Mouse (Mus musculus): ENCODE results near the gene Gm614.

Gm614 gene

DNA sequence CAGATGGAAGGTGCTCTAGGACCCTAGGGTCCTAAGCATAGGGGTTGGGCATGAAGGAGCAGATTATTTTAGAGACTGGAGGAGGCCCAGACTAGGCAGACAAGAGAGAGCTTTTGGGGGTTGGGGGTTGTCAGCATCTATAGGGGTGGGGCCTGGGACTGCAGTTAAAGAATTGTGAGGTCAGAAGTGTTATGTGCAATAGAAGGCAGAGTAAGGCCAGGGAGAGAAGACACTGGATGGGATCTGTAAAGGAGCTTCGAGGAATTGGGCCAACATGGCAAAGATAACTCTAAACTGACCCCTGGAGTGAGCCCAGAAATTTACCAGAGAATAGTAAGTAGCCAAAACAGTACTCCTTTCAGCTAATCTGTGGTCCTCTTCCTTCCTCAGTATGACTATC lies at the start of gene Gm614:
Gene Gm614, minus strand, starts transcription at position 101 of the 400 bp plus-strand sequence.
- DNase-seq (ENCODE audit: low spot score in 2 of 2): no peak

DNA sequence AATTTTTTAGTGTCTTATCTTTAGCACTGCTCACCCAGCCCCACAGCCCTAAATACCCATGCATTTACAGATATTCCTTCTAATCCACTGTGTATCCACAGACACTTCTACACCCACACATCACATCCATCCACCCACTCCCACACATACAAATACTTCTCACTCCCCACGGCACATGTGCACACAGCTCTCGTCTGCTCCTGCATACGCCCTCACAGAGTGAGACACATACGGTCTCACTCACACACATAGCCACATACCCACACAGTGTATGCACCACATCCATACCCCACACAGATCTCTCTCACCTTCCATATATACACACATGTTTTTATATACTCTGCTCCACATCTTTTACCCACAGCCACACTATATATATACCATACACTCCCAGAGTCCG lies 45.5 kb upstream of the Gm614 start:
- DNase-seq (ENCODE audit: low spot score in 2 of 2): no peak

DNA sequence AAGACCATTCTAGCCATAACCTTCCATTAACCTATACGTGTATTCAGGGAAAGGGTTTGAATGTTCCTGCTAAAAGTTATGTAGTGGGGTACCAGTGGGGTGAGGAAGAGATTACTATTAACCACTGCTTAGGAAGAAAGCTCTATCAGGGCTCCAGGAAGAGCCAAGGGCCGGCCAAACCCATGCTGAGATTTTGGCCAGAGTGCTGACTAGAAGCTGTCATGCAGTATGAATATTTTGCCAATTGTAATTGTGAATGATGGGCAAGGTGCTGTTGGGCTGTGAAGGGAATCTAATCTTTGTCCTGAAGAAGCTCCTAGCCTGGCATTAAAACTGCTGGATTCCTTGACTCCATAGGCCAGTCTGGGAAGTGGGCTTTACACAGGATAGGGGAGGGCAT lies 40.9 kb upstream of the Gm614 start:
- no peak for DNase-seq (ENCODE audit: low spot score in 2 of 2)

GRCm38 (mm10) chrX:101301654-101302053 lies 37.9 kb upstream of the Gm614 start:
- no peak for DNase-seq (ENCODE audit: low spot score in 2 of 2)

DNA sequence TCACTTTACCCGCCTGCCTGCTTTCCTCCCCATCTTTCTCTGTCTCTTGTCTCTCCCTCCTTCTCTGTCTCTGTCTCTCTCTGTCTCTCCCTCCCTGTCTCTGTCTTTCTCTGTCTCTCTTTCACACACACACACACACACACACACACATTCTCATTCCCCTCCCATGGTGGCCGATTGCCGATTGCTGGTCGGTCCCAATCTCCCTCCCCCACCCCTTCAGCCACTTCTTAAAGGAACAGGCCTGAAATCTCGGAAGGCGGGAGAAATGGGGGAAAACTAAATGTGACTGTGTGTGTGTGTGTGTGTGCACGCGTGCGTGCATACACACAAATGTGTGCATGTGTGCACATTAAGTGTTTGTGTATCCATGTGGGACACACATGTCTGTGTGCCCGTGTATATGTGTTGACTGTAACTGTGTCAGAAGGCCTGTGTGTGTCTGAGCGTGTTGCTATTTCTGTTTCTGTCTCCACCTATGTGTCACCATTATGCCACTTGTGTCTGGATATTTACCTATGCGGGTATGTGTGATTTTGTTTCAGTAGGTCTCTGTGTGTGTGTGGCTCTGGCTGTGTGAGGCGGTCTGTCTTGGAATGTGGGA lies 36.7 kb upstream of the Gm614 start:
- DNase-seq (ENCODE audit: low spot score in 2 of 2): no peak

GRCm38 (mm10) chrX:101299473-101300426 lies 36.0 kb upstream of the Gm614 start:
- no peak for DNase-seq (ENCODE audit: low spot score in 2 of 2)

- no peak for DNase-seq (ENCODE audit: low spot score in 2 of 2)
These were observed 35.3 kb upstream of the Gm614 start, which contains the start of gene Nlgn3 for GRCm38 (mm10) chrX:101299055-101299454. Nlgn3 (plus strand) TSS chrX:101299168.

GRCm38 (mm10) chrX:101290111-101290510 lies 26.3 kb upstream of the Gm614 start:
- peak; percentile 31 to 59 for DNase-seq (ENCODE audit: low spot score in 2 of 2)

DNA sequence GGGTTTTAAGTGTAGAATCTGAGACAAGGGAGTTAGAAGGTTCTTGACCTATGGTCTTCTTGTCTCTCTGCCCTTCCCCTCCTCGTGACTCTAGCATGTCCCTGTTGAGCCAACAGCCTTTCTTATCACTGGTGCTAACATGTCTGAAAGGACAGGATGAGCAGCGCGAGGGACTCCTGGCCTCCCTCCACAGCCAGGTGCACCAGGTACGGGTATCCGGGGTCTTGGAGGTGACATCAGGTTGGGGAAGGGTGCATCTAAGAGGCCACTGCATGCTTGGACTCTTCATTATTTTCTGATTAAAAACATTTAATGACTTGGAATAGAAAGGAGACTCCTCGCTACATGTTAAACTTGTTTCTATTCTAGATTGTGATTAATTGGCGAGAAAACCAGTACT lies 25.2 kb upstream of the Gm614 start:
- peak in 1 of 2 experiments; percentile 55 for DNase-seq (ENCODE audit: low spot score in 2 of 2)

- DNase-seq (ENCODE audit: low spot score in 2 of 2): no peak
These were observed 24.6 kb upstream of the Gm614 start for GRCm38 (mm10) chrX:101288432-101288831.

- peak; percentile 42 to 68 for DNase-seq (ENCODE audit: low spot score in 2 of 2)
These were observed 23.8 kb upstream of the Gm614 start for GRCm38 (mm10) chrX:101287543-101287942.

DNA sequence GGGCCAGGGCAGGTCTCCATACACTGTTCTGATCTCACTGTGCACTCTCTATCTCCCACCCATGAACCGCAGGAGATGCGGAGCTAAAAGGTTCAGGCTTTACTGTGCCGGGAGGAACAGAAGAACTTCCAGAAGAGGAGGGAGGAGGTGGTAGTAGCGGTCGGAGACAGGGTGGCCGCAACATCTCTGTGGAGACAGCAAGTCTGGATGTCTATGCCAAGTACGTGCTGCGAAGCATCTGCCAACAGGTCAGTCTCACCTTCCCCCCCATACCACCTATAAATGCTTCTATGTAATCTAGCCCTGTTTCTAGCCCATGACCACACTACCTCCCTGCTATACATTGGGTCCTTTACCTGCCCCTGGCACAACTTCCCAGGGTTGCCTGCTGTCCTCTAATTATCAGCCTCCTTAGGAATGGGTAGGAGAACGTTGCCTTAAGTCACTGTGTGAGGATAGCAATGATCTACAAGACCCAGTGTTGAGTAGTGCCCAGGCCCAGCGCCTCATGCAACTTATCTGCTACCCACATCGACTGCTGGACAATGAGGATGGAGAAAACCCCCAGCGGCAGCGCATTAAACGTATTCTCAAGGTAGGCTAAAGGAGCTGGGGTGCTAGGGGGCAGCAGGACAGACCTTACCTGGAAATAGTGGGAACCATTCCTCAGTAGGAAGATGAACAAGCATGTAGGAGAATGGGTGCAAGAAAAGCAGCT lies 22.3 kb upstream of the Gm614 start:
- DNase-seq (ENCODE audit: low spot score in 2 of 2): peak in 1 of 2 experiments; percentile 58

- peak; percentile 75 to 88 for DNase-seq (ENCODE audit: low spot score in 2 of 2)
These were observed 21.7 kb upstream of the Gm614 start for GRCm38 (mm10) chrX:101285534-101285933.

- DNase-seq (ENCODE audit: low spot score in 2 of 2): peak in 1 of 2 experiments; percentile 51
These were observed 19.0 kb upstream of the Gm614 start for GRCm38 (mm10) chrX:101282813-101283212.

DNA sequence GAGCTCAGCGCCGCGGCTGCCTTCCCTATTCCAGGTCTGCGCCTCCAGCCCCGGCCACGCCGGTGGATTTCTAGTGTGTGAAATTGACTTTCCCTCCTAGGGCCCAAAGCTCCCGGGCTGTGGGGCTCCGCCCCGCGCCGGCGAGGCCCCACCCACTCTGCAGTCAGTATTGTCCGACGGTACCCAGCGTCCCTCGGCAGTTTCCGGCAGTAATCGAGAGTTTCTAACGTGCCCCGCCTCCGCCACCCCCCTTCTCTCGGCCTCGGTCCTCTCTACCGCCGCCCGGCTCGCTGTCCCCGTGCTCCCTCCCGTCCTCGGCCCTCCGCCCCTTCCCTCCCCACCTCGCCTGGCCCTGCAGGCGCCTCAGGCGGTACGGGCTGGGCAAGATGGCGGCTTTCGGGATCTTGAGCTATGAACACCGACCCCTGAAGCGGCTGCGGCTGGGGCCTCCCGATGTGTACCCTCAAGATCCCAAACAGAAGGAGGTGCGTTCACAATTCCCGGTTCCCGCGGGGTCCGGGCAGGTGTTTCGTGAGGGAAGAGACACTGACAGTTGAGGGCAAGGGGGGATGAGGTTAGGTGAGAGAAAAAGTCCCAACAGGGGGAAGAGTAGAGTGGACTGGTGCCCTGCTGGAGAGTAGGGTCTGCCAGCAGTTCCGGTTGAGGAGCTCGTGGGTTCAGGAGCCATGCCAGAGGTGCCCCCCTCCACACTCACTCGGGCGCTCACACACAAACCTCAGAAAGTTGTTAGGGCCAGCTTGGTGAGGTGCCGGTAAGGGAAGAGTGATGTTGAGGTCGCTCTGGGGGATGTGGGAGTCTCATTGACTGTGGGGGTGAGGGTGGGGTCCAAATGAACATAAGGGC lies 10.3 kb upstream of the Gm614 start, which contains the start of gene Med12:
Gene Med12, plus strand, starts transcription at position 156 of the 864 bp plus-strand sequence.
- DNase-seq (ENCODE audit: low spot score in 2 of 2): peak; percentile 90 to 92

GRCm38 (mm10) chrX:101273410-101273809 lies 9.6 kb upstream of the Gm614 start:
- DNase-seq (ENCODE audit: low spot score in 2 of 2): no peak

GRCm38 (mm10) chrX:101268755-101269124 lies 4.9 kb upstream of the Gm614 start, which contains the start of gene Gm20489:
Gm20489 (minus strand) TSS chrX:101269023.
- DNase-seq (ENCODE audit: low spot score in 2 of 2): no peak

GRCm38 (mm10) chrX:101268025-101268754 lies 4.4 kb upstream of the Gm614 start, which contains the start of gene Il2rg:
Il2rg (minus strand) TSS chrX:101268255.
- DNase-seq (ENCODE audit: low spot score in 2 of 2): no peak

DNA sequence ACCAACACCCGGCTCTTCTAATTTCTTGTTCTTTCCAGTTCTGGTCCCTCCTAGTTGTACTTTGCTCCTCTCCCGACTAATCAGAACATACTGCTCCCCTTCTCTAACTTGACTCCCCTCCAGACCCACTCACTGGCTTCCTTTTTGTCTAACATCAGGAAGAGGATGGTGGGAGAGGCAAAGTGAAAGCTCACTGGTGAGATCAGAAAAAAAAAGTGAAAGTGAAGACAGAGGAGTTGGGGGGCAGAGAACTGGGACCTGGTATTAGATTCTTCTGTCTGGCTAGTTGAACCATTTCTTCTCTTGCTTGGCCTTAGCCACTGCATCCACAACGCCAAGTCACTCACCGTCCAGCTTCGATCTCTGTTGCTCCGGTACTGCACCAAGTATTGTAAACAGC lies 2.8 kb upstream of the Gm614 start:
- no peak for DNase-seq (ENCODE audit: low spot score in 2 of 2)

All from spleen, postnatal 4 days (tissue).